In genomic region chr3:153715646-153716045, GRCm38 (mm10) we compare ENCODE assay signal across 16 mouse cellular contexts. TPM values are rescaled to one million over a fixed set of nuclear protein-coding genes. Genes with fewer than 3 reads are reported as not detected.
DNase-seq lines count a peak whose midpoint lies in the region; ATAC-seq and TF ChIP-seq lines count a peak whose summit lies in the region.
"Had no signal": no experiment of that assay in that cellular context is flagged by ENCODE, and none has a peak within 500 bp of the region (broad histone marks: within the 10 kb centered on the region; RNA-seq: fewer than 3 reads in every experiment).

No protein-coding gene starts in this region.

- peaks cover 38% of the 10 kb centered on the region for H3K4me1 ChIP-seq in hindbrain, embryonic 10.5 days (replicated peaks)
- no peaks in the 10 kb centered on the region for H3K4me1 ChIP-seq in hindbrain, postnatal 0 days (ENCODE audit: insufficient read depth, low read length)
- peaks cover 56% of the 10 kb centered on the region for H3K4me1 ChIP-seq in embryonic facial prominence, embryonic 12.5 days
- H3K4me1 ChIP-seq in limb, embryonic 11.5 days (ENCODE audit: control insufficient read depth, insufficient read depth, low read length): peaks cover 54% of the 10 kb centered on the region

- H3K4me3 ChIP-seq in hindbrain, embryonic 10.5 days: no peak overlapping the region
- no peak overlapping the region for H3K4me3 ChIP-seq in hindbrain, postnatal 0 days (ENCODE audit: low read length)
- H3K4me3 ChIP-seq in embryonic facial prominence, embryonic 12.5 days: no peak overlapping the region
- no peak overlapping the region for H3K4me3 ChIP-seq in limb, embryonic 11.5 days (ENCODE audit: low read depth, low read length)
- H3K4me3 ChIP-seq: midbrain, embryonic 12.5 days; neural tube, embryonic 13.5 days had no signal

- WGBS in hindbrain, embryonic 10.5 days: 61% methylated on average over 7 of the region's 7 CpGs
- 80% methylated on average over 7 of the region's 7 CpGs for WGBS in hindbrain, postnatal 0 days
- WGBS in embryonic facial prominence, embryonic 12.5 days: 21% methylated on average over 7 of the region's 7 CpGs
- 4% methylated on average over 7 of the region's 7 CpGs for WGBS in limb, embryonic 11.5 days

- peaks cover 12% of the 10 kb centered on the region for H3K9me3 ChIP-seq in hindbrain, embryonic 10.5 days
- H3K9me3 ChIP-seq in hindbrain, postnatal 0 days (ENCODE audit: low read length): no peaks in the 10 kb centered on the region
- H3K9me3 ChIP-seq in embryonic facial prominence, embryonic 12.5 days: no peaks in the 10 kb centered on the region
- H3K9me3 ChIP-seq in limb, embryonic 11.5 days (ENCODE audit: control insufficient read depth, low read length): peaks cover 5% of the 10 kb centered on the region; the same call in 1 of the 2 replicates
- H3K9me3 ChIP-seq: neural tube, embryonic 13.5 days had no signal

- no peak overlapping the region for H3K27ac ChIP-seq in hindbrain, embryonic 10.5 days
- H3K27ac ChIP-seq in hindbrain, postnatal 0 days: no peak overlapping the region
- peak overlapping the region; percentile 73 for H3K27ac ChIP-seq in embryonic facial prominence, embryonic 12.5 days
- H3K27ac ChIP-seq in limb, embryonic 11.5 days (replicated peaks; ENCODE audit: low read depth, low read length): peak overlapping the region; percentile 52; the same call in 1 of the 2 replicates
- H3K27ac ChIP-seq: midbrain, embryonic 12.5 days; neural tube, embryonic 13.5 days had no signal

- ATAC-seq in hindbrain, postnatal 0 days: no peak
- 0 out of 2 replicates have a peak, but pooled peaks have one; percentile 28 for ATAC-seq in embryonic facial prominence, embryonic 12.5 days (ENCODE audit: insufficient number of reproducible peaks, insufficient read depth, low FRiP score, low TSS enrichment)
- ATAC-seq in limb, embryonic 11.5 days (ENCODE audit: insufficient number of reproducible peaks, low FRiP score, low TSS enrichment, low read depth): peak; percentile 61
- ATAC-seq: forebrain, embryonic 16.5 days had no signal

- peak; percentile 55 for DNase-seq in hindbrain, embryonic 10.5 days (ENCODE audit: low spot score)
- DNase-seq in hindbrain, postnatal 0 days (ENCODE audit: low spot score): no peak
- DNase-seq in embryo, embryonic 10 days (ENCODE audit: low spot score): peak; percentile 80
- DNase-seq in limb, embryonic 11.5 days (ENCODE audit: low spot score): peak; percentile 73
- no peak for DNase-seq in frontal cortex, postnatal 36 days (ENCODE audit: low spot score in 2 of 2)
- no peak for DNase-seq in ovary, postnatal 36 days (ENCODE audit: low spot score)
- DNase-seq in urinary bladder, adult 18-20 months (ENCODE audit: low spot score in 2 of 2): no peak
- DNase-seq: cerebellum, adult 11-12 months; heart, postnatal 10 days; layer of hippocampus, postnatal 36 days; liver; thymus, adult 18-20 months had no signal

- no peak overlapping the region for H3K4me2 ChIP-seq in hindbrain, postnatal 0 days (ENCODE audit: low read depth, low read length)
- H3K4me2 ChIP-seq in embryonic facial prominence, embryonic 12.5 days (replicated peaks): 0 out of 2 replicates have a peak overlapping the region, but pooled peaks have one; percentile 19
- peak overlapping the region; percentile 20; the same call in 1 of the 2 replicates for H3K4me2 ChIP-seq in limb, embryonic 11.5 days (ENCODE audit: low read depth, severe bottlenecking)
- H3K4me2 ChIP-seq: midbrain, embryonic 12.5 days; neural tube, embryonic 13.5 days had no signal

- peaks cover 12% of the 10 kb centered on the region; the same call in 1 of the 2 replicates for H3K36me3 ChIP-seq in hindbrain, embryonic 10.5 days
- no peaks in the 10 kb centered on the region for H3K36me3 ChIP-seq in hindbrain, postnatal 0 days (ENCODE audit: insufficient read depth, low read length)
- H3K36me3 ChIP-seq in embryonic facial prominence, embryonic 12.5 days: no peaks in the 10 kb centered on the region
- H3K36me3 ChIP-seq in limb, embryonic 11.5 days (ENCODE audit: control insufficient read depth, insufficient read depth, low read length): no peaks in the 10 kb centered on the region
- H3K36me3 ChIP-seq: midbrain, embryonic 12.5 days; neural tube, embryonic 13.5 days had no signal

- H3K27me3 ChIP-seq in hindbrain, embryonic 10.5 days (ENCODE audit: insufficient read depth, poor library complexity, severe bottlenecking): no peaks in the 10 kb centered on the region
- no peaks in the 10 kb centered on the region for H3K27me3 ChIP-seq in hindbrain, postnatal 0 days (ENCODE audit: insufficient read depth, low read length)
- no peaks in the 10 kb centered on the region for H3K27me3 ChIP-seq in embryonic facial prominence, embryonic 12.5 days
- no peaks in the 10 kb centered on the region for H3K27me3 ChIP-seq in limb, embryonic 11.5 days (ENCODE audit: control insufficient read depth, insufficient read depth, low read length)
- H3K27me3 ChIP-seq: midbrain, embryonic 12.5 days; neural tube, embryonic 13.5 days had no signal

- H3K9ac ChIP-seq in hindbrain, postnatal 0 days (replicated peaks; ENCODE audit: low read length): no peak overlapping the region
- H3K9ac ChIP-seq in embryonic facial prominence, embryonic 12.5 days: no peak overlapping the region
- peak overlapping the region; percentile 27; the same call in 1 of the 2 replicates for H3K9ac ChIP-seq in limb, embryonic 11.5 days (ENCODE audit: low read length)
- H3K9ac ChIP-seq: midbrain, embryonic 12.5 days; neural tube, embryonic 13.5 days had no signal

- TF ChIP-seq CTCF in hindbrain, postnatal 0 days (IDR thresholded peaks at IDR 0.05; ENCODE audit: low read depth): no peak

RNA-seq across cellular contexts. Expression of gene St6galnac3, which starts 9.3 kb away (rescaled TPM):
- 32.4 and 37.8 TPM in 2 replicates for polyA plus RNA-seq in hindbrain, embryonic 10.5 days (2016; fragmentation: Nextera tagmentation; extraction: Ambion mirVana)
- total RNA-seq in hindbrain, postnatal 0 days (2014; rRNA removed): 5.0 and 9.9 TPM in 2 replicates
- 7.3 and 9.0 TPM in 2 replicates for polyA plus RNA-seq in hindbrain, postnatal 0 days (2015; fragmentation: Nextera tagmentation; extraction: Ambion mirVana)
- polyA plus RNA-seq in embryonic facial prominence, embryonic 12.5 days (2016; fragmentation: Nextera tagmentation; extraction: Ambion mirVana): 64.6 and 70.2 TPM in 2 replicates
- polyA plus RNA-seq in limb, embryonic 11.5 days (2014; fragmentation: Nextera tagmentation; extraction: Ambion mirVana): 50.7 and 51.2 TPM in 2 replicates

Comparison
In these comparisons a context has a peak if more than half of its experiments do, and no peak if none do; other contexts are left out.
1. DNase-seq: peak in hindbrain, embryonic 10.5 days (single experiment), embryo, embryonic 10 days (single experiment) and limb, embryonic 11.5 days (single experiment); none in hindbrain, postnatal 0 days (single experiment), frontal cortex, postnatal 36 days (0 of 2), ovary, postnatal 36 days (single experiment) and urinary bladder, adult 18-20 months (0 of 2).
2. H3K27ac ChIP-seq: peak in embryonic facial prominence, embryonic 12.5 days (single experiment) and limb, embryonic 11.5 days (single experiment); none in hindbrain, embryonic 10.5 days (single experiment) and hindbrain, postnatal 0 days (single experiment).